Mouse (Mus musculus) megakaryocyte, adult 5-6 weeks (primary cell): ENCODE data around the gene Nkain2. TPM values are rescaled to one million over a fixed set of nuclear protein-coding genes. Genes with fewer than 3 reads are reported as not detected.

Experiments
- ATAC-seq: 2 replicates; pipeline ENCODE4 v1.8.0; 2016; ENCODE audit warnings: mild to moderate bottlenecking, inconsistent platforms; ENCODE audit not compliant: poor library complexity, severe bottlenecking
- total RNA-seq, 2 experiments: library from RNA; stranded (forward) in 1 of 2; stranded (reverse) in 1 of 2; fragments of 153-499, 151-499 nt in 1 of 2; fragments of 221-1000, 200-1000 nt in 1 of 2; gene quantifications; 2 replicates each; pipeline versions ENCODE4 v1.2.3 to v1.2.4; 2015 to 2017

Nkain2 gene
- total RNA-seq, 2 experiments from 2014 or later, result not detected

DNA sequence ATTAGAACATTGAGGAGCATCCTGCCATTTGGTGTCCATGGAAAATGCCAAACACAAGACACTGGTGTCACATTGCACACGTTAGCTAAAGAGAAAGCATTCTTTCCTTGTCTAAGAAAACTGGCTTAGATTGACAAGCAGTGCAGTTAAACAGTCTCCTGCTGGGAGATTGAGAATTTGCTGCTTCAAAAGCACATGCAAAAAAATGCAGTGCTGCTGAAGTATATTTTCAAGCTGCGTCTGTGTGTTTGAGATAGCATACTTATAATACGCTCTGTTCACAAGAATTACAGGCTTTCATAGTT, 313.0 kb downstream of the Nkain2 start:
- ATAC-seq, result no peak

DNA sequence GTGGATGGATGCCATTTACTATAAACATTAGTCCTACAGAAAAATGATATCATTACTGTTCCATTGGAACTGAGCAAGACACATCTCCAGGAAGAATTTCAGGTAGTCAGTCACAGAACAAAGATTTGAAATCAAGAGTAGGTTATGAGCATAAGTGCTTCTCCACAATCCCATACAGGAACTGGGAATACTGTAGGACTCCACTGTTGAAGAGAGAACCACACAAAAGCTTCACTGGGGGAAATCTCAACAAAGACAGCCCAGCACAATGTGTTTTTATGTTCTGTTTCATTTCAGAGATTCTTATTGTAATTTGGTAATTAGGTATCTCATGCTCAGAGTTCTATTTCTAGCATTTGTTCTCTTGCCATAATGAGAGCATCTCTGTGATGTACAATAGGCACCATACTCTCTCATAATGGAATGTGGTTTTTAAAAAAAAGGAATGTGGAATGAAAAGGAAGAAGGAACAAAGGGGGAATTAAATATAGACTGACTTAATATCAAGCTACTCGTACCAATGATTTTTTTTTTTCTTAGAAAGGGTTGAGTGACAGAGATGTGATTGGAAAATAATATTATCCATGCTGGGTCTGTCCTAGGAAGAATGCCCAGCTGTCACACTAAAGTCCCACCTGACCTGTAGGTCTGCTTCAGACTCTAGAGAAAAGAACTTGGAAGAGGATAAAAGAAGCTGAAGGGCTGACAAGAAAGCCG, 313.5 kb downstream of the Nkain2 start:
- ATAC-seq, result no peak

DNA sequence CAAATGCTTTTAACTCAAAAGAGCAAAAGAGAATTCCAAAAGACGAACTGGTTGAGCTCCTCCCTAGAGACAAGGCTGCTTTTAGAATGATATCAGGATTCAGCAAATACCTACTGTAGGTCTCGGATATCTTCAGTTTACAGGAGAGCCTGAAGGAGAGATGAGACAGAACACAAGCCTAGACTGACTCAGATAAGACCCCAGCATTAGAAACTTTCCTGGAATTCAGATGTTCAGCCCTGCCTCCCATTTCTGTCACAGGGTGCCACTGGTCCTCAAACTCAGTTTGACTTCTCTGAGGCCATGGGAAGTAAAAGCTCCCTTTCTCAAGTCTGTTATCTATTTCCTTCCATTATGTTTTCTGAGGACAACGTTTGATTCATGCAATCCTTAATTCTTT, 332.6 kb downstream of the Nkain2 start:
- no peak for ATAC-seq

DNA sequence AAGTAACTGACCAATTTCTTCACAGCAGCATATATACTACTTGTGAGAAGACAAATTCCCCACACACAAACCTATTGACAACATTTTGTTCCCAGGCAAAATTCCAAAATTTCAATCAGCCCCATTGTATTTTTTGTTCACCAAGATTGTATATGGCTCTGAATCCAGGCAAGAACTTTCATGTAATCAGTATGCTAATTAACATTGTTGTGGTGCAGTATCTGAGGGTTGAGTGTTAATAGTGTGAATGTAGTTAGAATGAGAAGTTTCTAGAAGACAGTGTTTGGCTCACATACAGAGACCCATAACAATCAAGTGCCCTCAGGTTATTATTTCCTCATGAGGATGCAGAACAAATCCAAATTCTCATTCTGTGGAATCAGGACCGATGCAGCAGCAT, 354.2 kb downstream of the Nkain2 start:
- ATAC-seq, result no peak

DNA sequence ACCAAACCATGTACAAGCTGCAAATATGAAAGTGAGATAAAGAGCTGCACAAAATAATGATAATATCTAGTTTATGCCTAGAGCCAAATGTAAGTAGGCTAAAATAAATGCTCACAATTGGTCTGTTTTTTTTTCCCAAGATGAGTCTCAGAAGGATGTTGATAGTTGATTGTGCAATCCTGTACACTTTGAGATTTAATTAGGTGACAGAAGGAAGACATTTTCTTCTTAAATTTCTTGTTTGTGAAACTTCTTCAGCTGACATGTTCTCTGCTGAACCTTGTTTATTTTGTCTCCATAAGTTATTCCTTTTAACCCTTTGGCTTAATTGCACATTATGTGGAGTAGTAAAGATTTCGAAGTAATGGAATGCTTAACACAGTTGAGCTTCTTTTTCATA, 379.4 kb downstream of the Nkain2 start:
- ATAC-seq, result no peak

DNA sequence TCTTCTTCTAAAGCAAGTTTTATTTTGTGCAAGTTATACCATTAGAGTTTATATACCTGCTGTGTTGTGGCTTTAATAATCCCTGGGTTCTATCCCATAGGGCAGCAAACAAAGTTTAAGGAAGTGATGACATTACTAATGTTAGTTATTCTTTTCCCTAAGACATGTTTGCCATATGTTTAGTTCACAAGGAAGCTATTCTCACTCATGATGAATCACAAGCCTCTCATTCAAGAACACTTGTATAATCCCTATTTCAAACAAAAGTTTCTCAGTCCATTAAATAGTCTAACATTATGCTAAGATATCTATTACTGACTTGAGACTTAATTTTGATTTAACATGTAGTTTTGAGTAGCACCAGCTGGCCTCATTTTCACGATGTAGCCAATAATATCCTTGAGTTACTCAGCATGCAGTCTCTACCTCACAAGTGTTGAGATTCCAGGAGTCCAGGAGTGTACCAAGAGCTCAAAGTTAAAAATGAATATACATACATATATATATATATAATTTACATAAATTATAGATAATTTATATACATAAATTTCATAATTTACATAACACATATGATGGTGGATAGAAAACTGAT, 395.6 kb downstream of the Nkain2 start:
- no peak for ATAC-seq

DNA sequence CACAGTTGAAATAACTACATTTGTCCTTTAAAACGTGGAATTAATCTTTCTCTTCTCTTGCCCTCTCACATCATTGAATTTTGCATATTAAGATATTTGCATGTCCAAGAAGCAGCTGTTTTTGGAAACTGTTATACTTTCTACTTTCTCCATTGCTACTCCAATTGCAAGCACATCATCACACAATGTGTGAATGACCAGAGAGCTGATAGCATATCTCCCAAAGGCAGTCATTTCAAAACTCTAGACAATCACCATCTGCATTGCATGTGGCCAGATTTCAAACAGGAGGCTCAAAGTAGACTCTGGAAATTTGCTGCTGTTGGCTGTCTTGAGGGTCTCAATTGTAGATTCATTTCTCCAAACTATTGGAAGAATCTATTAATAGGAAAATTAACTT, 396.7 kb downstream of the Nkain2 start:
- ATAC-seq, result no peak

DNA sequence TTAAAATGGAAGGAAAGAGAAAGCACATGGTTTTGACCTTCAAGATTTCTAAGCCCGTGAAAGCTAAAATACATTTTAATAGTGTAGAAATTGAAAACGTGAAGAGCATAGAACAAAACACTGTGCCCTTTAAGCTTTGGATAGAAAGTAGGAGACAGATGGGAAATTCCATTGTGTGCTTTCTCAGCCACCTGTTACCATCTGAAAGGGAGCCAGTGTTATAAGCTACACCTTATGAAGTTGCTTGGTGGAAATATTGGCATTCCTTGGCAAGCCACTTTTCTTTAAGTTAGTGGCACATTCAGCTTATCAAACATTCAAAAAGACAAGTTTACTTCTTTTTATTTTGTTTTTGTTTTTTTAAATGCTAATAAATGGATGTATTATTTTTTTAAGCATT, 427.5 kb downstream of the Nkain2 start:
- no peak for ATAC-seq

DNA sequence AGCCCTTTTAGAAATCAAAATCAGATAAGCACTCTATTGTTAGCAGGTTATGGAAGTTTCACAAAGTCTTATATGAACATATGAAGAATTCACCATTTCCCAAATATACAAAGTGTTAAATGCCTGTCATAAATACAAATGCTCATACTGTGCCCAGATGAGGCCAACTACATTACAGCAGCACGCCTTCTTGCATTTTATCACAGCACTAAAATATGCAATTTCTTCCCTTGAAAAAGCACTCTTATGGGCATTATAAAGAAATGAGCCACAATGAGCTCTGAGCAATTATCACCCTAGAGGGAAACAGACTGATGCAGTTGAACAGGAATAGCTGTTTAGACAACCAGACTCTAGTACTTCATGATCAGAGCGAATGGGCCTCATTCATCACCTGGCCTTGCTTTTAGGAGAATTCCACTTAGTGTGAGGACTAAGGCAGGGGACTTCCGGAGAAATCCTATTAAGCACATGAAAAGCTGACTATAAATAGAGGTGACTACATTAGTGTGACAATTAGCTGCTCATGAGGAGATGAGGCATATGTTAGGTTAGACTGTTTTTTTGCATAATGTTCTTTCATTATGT, 450.2 kb downstream of the Nkain2 start:
- no peak for ATAC-seq

DNA sequence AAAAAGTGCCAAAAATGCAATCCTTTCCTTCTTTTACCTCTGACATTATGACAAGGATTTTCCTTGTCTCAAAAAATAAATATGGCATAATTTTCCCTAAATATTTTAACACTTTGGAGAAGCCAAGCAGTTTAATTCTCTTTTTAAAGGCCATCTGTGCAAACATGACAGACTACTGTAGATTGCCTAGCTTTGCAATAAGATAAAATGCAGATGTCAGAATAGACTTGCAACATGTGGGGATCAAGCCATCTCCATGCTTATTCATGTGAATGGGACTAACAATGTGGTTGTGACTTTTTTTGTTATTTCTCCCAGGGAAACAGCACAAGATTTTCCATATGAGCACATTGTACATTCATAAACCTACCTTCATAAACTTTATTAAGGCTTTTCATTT, 476.0 kb downstream of the Nkain2 start:
- ATAC-seq, result no peak

DNA sequence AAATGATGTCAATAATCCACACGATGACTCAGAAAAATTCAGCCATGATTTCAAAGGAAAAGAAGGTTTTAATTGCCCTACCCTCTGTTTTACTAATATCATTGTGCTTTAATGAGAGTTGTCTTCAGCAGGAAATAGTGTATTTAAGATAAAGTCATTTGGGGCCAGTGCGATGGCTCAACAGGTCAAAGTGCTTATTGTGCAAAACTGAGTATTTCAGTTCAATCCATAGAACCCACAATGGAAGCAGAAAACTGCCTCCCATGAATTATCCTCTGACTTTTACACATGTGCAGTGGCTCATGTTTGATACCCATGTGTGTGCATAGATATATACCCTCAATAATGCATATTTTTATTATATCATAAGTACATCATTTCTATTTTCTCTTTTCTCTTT, 478.9 kb downstream of the Nkain2 start:
- no peak for ATAC-seq

DNA sequence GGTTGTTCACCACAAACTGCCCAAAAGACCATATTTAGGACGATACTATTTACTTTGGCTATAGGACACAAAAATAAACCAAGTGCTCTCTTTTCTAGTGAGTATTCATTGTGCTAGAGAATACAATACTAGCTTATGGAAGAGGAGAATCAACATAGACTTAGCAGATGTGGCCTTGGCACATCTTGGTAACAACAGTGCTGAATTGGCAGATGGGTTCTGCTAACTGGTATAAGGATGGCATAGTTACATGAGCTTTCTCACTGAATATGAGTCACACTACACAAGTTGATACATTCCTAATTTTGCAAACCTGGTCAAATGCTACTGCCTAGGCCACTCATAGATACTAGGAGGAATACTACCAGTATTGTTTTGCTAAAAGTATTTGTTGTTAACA, 489.3 kb downstream of the Nkain2 start:
- ATAC-seq, result no peak

DNA sequence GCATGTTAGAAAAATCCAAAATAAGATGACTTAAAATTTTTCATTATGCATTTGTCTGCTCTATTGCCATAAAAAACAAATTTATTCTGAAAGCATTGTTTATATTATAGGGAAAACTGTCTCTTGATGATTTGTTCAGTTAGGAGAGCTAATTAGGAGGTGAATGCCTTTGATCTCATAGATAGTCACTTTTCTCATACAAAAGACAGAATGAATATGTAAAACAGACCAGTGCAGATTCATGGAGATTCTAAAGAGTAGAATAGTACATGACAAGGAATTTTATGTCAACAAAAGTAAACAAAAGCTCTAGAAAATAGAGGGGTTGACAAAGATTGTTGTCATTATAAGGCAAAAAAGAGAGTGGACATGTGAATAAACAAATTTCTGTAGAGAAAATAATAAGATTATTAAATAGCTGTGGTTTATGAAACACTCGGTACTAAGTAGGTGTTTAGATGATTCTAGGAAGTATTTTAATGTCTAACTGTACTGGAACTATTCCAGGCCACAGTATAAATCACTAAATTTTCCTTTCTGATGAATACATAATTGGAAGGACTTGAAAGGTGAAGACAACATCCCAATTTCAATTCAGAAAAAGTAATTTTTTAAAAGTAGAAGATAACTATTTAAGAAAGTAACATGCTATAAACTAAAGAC, 496.3 kb downstream of the Nkain2 start:
- ATAC-seq, result no peak

DNA sequence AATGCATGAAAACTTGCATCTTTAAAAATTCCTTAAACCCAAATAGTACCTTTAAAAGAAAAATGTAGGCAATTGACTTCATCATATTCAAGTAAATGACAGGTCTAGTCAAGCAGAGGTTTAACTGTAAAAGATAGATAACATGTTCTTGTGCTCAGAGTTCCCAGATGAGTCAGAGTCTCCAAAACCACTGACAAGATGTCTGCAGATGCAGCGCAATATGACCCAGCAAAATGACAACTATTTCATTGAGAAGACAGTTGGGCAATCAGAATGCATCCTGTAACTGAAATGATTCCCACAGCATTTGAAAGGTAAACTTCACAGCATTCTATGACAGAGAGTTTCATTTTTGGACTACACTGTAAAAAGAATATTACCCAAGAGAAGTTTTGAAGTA, 496.9 kb downstream of the Nkain2 start:
- ATAC-seq, result no peak

DNA sequence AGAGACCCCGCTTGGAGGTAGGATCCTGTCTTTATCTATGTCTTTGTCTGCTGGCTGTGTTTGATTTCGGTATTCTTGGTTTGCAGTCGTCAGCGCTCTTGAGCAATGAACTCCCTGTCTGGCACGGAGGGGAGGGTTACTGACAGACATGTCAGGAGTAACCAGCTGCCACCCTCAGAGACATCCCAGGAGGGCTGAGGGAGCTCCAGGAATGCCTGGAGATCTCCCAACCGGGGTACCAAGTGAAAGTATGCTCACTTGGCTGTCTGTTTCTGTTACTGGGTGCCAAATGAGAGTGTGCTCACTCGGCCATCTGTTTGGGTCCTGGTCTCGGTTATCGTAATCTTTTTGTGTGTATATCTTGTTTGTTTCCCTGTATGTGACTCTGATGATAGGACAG, 577.5 kb downstream of the Nkain2 start:
- ATAC-seq, result no peak

DNA sequence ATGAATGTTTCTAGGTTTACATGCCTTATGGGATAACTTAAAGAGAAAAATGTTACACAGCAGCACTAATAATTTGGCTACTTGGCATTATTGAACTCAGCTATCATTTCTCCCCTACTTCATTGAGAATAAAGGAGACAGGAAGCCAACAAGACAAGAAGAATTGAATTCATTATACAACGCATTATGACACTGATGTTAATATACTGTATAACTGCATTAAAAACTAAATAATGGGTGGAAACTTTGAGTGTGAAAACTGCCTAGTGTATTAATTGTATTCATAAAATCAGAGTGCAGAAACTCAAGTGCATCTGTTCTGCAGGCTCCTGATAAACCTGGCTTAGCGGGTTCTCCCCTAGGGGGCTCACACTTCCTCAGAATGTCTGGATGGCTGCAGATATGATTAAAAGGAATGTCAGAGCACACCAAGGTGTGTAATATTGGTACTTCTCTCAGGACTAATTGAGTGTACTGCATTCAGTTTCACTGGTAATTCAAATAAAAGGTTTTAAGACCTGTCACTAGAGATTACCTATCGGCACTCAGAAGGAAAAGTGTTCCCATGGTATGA, 589.2 kb downstream of the Nkain2 start:
- no peak for ATAC-seq

DNA sequence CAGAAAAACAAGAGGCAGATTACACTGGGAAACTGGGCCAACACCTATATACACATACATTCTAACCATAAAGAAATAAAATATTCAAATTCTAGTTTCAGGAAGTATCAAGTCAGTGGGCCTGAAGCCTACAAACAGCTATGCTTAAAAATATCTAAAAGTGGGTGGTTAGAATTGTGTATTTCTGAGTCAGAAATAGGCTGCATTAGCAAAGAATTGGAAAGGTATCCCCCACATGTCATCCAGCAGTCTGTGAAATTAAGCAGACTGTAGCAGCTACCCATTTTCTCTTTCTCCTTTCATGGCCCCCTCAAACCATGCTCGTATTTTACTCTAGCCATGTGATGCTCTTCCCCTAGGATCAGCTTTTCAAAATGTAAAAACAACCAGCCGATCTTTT, 599.8 kb downstream of the Nkain2 start:
- ATAC-seq, result no peak

DNA sequence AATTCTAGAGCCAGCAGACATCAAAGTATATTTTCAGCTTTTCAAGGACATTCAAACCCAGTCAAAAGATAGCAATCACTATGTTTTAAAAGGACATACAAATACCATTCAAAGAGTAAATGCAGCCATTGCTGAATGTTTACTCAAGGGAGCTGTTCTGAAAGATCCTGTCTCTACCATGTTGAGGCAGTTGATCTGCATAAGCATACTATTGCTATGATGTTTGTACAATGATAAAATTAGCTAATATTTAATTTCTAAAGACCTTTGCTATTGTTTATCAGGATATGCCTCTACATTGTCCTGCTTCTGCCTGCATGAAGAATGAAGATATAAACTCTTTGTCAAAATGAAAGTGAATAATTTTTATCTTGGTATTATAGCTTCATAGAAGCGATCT, 606.6 kb downstream of the Nkain2 start:
- no peak for ATAC-seq

DNA sequence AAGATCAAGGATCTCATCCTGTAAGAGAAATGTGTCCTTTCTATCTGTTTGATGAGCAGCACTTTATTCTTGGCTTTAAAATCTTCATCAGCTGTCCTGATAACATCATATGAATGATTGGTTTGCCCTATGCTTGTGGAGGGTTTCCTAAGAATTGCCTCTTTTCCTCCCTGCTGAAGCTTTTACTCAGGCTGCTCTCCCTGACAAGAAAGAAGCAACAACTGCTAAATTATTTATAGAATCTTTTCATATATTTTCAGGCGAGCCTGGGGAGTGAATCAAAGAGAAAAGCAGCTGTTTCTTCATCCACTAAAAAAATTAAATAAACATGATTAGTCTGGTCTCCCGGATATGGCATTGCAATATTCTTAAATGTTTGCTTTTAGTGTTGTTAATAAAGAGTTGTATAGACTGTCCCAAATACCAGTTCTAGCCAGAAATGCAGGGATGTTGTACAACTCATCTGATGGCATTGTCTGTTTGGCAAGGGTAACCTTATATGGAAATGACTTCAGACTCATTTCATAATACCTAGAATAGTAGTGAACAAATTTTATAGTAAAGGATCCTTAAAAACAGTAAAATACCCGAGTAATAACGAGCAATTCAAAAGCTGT, 646.9 kb downstream of the Nkain2 start:
- no peak for ATAC-seq

DNA sequence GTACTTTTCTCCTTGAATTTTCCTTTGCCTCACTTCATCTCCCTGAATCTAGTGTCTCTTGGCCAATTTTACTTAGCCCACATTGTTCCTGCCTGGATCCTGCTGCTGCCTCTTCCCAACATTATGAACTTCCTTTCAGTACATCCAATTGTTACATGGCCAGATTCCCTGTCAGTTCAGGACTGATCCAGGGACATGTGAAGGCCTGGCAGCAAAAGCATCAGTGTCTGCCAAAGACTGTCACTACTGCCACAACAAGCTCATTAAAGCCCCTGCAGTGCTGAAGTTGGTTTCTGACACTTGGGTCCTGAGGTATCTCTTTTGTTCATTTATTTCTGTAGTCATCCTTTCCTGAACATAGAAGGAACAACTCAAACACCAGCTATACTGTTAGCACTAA, 649.1 kb downstream of the Nkain2 start:
- no peak for ATAC-seq

DNA sequence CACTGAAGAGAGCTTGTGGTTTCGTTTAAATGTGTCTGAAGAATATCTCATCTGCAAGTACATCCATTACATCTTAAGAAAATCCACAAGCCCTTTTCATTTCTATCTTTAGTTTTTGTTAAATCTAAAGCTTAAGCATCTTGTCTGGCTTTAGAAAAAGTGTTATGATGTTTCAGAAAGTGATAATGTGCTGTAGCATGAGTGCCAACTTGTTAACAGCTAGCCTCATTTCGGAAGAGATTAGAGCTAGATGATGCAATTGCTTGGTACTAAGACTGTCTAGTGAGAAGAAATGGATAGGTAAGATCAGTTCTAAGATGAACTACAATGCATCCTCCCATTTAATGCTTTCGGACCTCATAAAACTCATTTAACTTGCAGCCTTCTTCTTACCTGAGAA, 707.3 kb downstream of the Nkain2 start:
- ATAC-seq, result no peak

DNA sequence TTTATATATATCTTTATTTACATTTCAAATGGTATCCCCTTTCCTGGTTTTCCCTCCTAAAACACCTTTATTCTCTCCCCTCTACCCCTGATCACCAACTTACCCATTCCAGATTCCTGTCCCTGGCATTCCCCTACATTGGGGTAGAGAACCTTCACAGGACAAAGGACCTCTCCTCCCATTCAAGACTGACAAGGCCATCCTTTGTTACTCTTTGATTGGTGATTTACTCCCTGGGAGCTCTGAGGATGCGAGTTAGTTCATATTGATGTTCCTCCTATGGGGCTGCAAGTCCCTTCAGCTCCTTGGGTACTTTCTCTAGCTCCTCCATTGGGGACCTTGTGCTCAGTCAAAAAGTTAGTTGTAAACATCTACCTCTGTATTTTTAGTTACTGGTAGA, 798.9 kb downstream of the Nkain2 start:
- ATAC-seq, result no peak
